Mouse (Mus musculus) forebrain, embryonic 11.5 days (tissue): ENCODE results near the gene Dennd2c. TPM values are rescaled to one million over a fixed set of nuclear protein-coding genes. Genes with fewer than 3 reads are reported as not detected.

Experiments used
- polyA plus RNA-seq: library from polyadenylated mRNA; unstranded; fragments of >200 nt; fragmentation: Nextera tagmentation; extraction: Ambion mirVana; gene quantifications from 2 replicates; pipeline ENCODE4 v1.2.1, GENCODE M21; 2014

The Dennd2c gene
- polyA plus RNA-seq, 1 experiment from 2014 or later = 2.7 TPM

Other genes starting within 250 kb of the Dennd2c start
- gene Sycp1, start 166.5 kb upstream of the Dennd2c start, polyA plus RNA-seq = not detected in 2 replicates
- 0.09 and 0.12 TPM in 2 replicates for gene Nr1h5, start 138.5 kb upstream of the Dennd2c start, polyA plus RNA-seq
- 80.7 and 102 TPM in 2 replicates for gene Sike1, start 106.9 kb upstream of the Dennd2c start, polyA plus RNA-seq
- gene Csde1, start 82.2 kb upstream of the Dennd2c start, polyA plus RNA-seq = 452 and 505 TPM in 2 replicates
- gene Nras, start 44.3 kb upstream of the Dennd2c start, polyA plus RNA-seq = 167 and 169 TPM in 2 replicates
- gene Ampd1, start 28.6 kb upstream of the Dennd2c start, polyA plus RNA-seq = 0.12 TPM in 1 of 2 replicates, not detected in the other
- gene Bcas2, start 69.1 kb downstream of the Dennd2c start, polyA plus RNA-seq = 238 and 272 TPM in 2 replicates
- gene Trim33, start 176.7 kb downstream of the Dennd2c start, polyA plus RNA-seq = 32.8 and 41.5 TPM in 2 replicates